Mouse (Mus musculus) forebrain, postnatal 0 days (tissue): ENCODE data around the gene Gm17571. TPM values are rescaled to one million over a fixed set of nuclear protein-coding genes. Genes with fewer than 3 reads are reported as not detected.

ENCODE experiments used
- ATAC-seq: fragments of 200-750 bp; cut with Nextera tagmentation; 2 replicates; pipeline ENCODE4 v1.8.0; 2017; ENCODE audit warnings: mild to moderate bottlenecking, moderate library complexity
- DNase-seq: peaks from one replicate; pipeline ENCODE4 v3.0.0-alpha.2; 2015
- H3K27ac ChIP-seq: fragments of 300-500 bp; sonication (generic); 2 replicates; pipeline ENCODE4 v1.5.1; 2014; ENCODE audit warnings: low read depth, mild to moderate bottlenecking, antibody characterized with exemption, low read length, moderate library complexity, mixed read lengths
- H3K27me3 ChIP-seq: fragments of 300-500 bp; sonication (generic); 2 replicates; pipeline ENCODE4 v1.6.1; 2014; ENCODE audit warnings: mild to moderate bottlenecking, low read length, mixed read lengths; ENCODE audit not compliant: insufficient read depth
- H3K36me3 ChIP-seq: fragments of 300-500 bp; sonication (generic); 2 replicates; pipeline ENCODE4 v1.6.1; 2014; ENCODE audit warnings: mild to moderate bottlenecking, moderate library complexity; ENCODE audit not compliant: insufficient read depth
- H3K4me1 ChIP-seq: fragments of 300-500 bp; sonication (generic); 2 replicates; pipeline ENCODE4 v1.6.1; 2014; ENCODE audit warnings: antibody characterized with exemption; ENCODE audit not compliant: insufficient read depth
- H3K4me2 ChIP-seq: fragments of 300-500 bp; sonication (generic); 2 replicates; pipeline ENCODE4 v1.6.1; 2014; ENCODE audit warnings: low read depth, mild to moderate bottlenecking, moderate library complexity
- H3K4me3 ChIP-seq: fragments of 300-500 bp; sonication (generic); 2 replicates; pipeline ENCODE4 v1.5.1; 2014; ENCODE audit warnings: low read depth, low read length, mixed read lengths
- H3K9ac ChIP-seq: fragments of 300-500 bp; sonication (generic); 2 replicates; pipeline ENCODE4 v1.6.1; 2014; ENCODE audit warnings: mild to moderate bottlenecking
- H3K9me3 ChIP-seq: fragments of 300-500 bp; sonication (generic); 2 replicates; pipeline ENCODE4 v1.6.1; 2016; ENCODE audit warnings: low read length
- CTCF ChIP-seq: sonication (generic); IDR thresholded peaks from 2 replicates; pipeline ENCODE4 v1.5.1; 2016; ENCODE audit warnings: antibody characterized with exemption, control low read depth, low read depth
- polyA plus RNA-seq: library from polyadenylated mRNA; unstranded; fragments of >200 nt; fragmentation: Nextera tagmentation; extraction: Ambion mirVana; gene quantifications from 2 replicates; pipeline ENCODE4 v1.2.1, GENCODE M21; 2015
- total RNA-seq: library from RNA; depleted of rRNA; stranded (reverse); fragments of >200 nt; gene quantifications from 2 replicates; pipeline ENCODE4 v1.2.3, GENCODE M21; 2014; rRNA removed

Gm17571 gene
- total and polyA plus RNA-seq, 2 experiments from 2014 or later, result not detected

DNA sequence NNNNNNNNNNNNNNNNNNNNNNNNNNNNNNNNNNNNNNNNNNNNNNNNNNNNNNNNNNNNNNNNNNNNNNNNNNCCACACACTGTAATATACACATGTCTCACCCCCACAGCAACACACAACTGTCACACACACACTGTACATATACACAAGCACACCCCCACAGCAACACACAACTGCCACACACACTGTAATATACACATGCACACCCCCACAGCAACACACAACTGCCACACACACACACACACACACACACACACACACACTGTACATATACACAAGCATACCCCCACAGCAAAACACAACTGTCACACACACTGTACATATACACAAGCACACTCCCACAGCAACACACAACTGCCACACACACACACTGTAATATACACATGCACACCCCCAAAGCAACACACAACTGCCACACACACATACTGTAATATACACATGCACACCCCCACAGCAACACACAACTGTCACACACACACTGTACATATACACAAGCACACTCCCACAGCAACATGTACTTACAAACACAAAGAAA lies 32.3 kb downstream of the Gm17571 start:
- no peak for ATAC-seq
- DNase-seq, result no peak
- H3K36me3 ChIP-seq, result peaks cover 4% of the 10 kb centered on the region; the same call in 1 of the 2 replicates
- no peak overlapping the region for H3K4me3 ChIP-seq
- no peaks in the 10 kb centered on the region for H3K4me1 ChIP-seq
- H3K9ac ChIP-seq, result no peak overlapping the region
- no peak overlapping the region for H3K4me2 ChIP-seq
- H3K27me3 ChIP-seq, result no peaks in the 10 kb centered on the region
- H3K27ac ChIP-seq, result no peak overlapping the region
- no peaks in the 10 kb centered on the region for H3K9me3 ChIP-seq
- TF ChIP-seq CTCF, result no peak

Other genes with a start within 250 kb of the Gm17571 start
- gene Jrkl, start 200.9 kb downstream of the Gm17571 start, total RNA-seq, result 7.5 and 8.9 TPM in 2 replicates
- 4.3 and 5.4 TPM in 2 replicates for gene Jrkl, start 200.9 kb downstream of the Gm17571 start, polyA plus RNA-seq
- gene Ccdc82, start 199.8 kb downstream of the Gm17571 start, total RNA-seq, result 15.6 and 24.9 TPM in 2 replicates
- gene Ccdc82, start 199.8 kb downstream of the Gm17571 start, polyA plus RNA-seq, result 5.7 and 7.0 TPM in 2 replicates
- gene Maml2, start 148.8 kb downstream of the Gm17571 start, total RNA-seq, result 6.2 and 6.4 TPM in 2 replicates
- gene Maml2, start 148.8 kb downstream of the Gm17571 start, polyA plus RNA-seq, result 5.9 and 9.5 TPM in 2 replicates